Mouse (Mus musculus): Measurements from ENCODE around the gene Tubb2a.

- no peak for TF ChIP-seq CTCF (IDR thresholded peaks at IDR 0.05; ENCODE audit: borderline replicate concordance, insufficient read depth, low read depth, low read length)
- TF ChIP-seq POLR2A (IDR thresholded peaks at IDR 0.05; ENCODE audit: borderline replicate concordance, insufficient read depth, low read length): no peak
Measured at GRCm38 (mm10) chr13:34113086-34113485, 35.3 kb upstream of the Tubb2a start.
